Mouse (Mus musculus): ENCODE results near the gene Hdac9. TPM values are rescaled to one million over a fixed set of nuclear protein-coding genes. Genes with fewer than 3 reads are reported as not detected.

The Hdac9 gene
- polyA plus RNA-seq, 1 experiment from 2014 or later = 3.2 TPM

DNA sequence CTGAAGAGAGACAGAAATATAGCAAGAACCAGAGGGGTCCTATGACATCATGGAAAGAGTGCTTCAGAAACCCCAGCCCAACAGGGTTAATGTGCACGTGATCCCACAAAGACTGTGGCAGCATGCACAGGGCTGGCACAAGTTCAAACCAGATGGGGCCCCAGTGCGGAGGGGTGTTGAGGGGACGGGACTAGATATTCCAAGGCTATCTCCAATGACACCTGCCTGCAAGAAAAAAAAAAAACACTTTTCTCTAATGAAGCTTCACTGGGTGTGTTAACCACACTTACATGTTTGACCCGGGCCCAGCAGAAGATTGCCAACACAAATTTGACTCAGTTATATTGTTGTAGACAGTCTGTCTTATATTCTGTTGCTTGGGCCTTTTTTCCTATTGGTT is 28.2 kb downstream of the Hdac9 start:
- ATAC-seq = no peak
- Histone ChIP-seq H3K4me2 (ENCODE audit: low read depth, low read length) (no peak overlapping the region), H3K4me3 (ENCODE audit: low read length) (no peak overlapping the region), H3K27me3 (replicated peaks; ENCODE audit: control insufficient read depth, insufficient read depth, low read length) (no peaks in the 10 kb centered on the region), H3K36me3 (ENCODE audit: control insufficient read depth, insufficient read depth, low read length) (no peaks in the 10 kb centered on the region), H3K9me3 (ENCODE audit: control insufficient read depth, low read length) (no peaks in the 10 kb centered on the region), H3K4me1 (ENCODE audit: control insufficient read depth, insufficient read depth, low read length) (no peaks in the 10 kb centered on the region), H3K27ac (ENCODE audit: low read length) (no peak overlapping the region), H3K9ac (ENCODE audit: low read depth, low read length) (no peak overlapping the region)
- 86% methylated on average over 4 of the region's 4 CpGs for WGBS

DNA sequence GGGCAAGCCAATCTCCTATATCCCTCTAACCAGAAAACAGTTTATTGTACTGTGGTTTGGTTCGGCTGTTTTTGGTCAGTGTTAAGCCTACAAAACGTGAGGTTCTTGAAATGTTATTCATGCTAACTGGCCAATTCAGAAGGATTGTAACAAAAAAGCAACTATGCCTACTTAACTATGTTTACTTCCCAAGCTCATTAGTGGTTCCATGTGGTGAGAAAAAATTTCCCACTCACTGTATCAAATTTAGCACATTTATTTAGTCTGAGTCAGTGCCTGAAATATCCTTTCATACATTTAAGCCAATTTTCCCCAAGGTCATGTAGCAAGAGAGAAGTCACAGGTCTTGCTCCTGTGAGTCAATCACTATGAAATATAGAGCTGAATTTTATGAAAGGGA is 42.0 kb downstream of the Hdac9 start:
- Histone ChIP-seq H3K4me2 (ENCODE audit: low read depth, low read length) (no peak overlapping the region), H3K27me3 (replicated peaks; ENCODE audit: control insufficient read depth, insufficient read depth, low read length) (no peaks in the 10 kb centered on the region), H3K36me3 (ENCODE audit: control insufficient read depth, insufficient read depth, low read length) (no peaks in the 10 kb centered on the region), H3K4me3 (ENCODE audit: low read length) (no peak overlapping the region), H3K4me1 (ENCODE audit: control insufficient read depth, insufficient read depth, low read length) (no peaks in the 10 kb centered on the region), H3K9ac (ENCODE audit: low read depth, low read length) (no peak overlapping the region), H3K27ac (ENCODE audit: low read length) (no peak overlapping the region), H3K9me3 (ENCODE audit: control insufficient read depth, low read length) (no peaks in the 10 kb centered on the region)
- no peak for ATAC-seq
- WGBS = 80% methylated on average over 2 of the region's 2 CpGs

DNA sequence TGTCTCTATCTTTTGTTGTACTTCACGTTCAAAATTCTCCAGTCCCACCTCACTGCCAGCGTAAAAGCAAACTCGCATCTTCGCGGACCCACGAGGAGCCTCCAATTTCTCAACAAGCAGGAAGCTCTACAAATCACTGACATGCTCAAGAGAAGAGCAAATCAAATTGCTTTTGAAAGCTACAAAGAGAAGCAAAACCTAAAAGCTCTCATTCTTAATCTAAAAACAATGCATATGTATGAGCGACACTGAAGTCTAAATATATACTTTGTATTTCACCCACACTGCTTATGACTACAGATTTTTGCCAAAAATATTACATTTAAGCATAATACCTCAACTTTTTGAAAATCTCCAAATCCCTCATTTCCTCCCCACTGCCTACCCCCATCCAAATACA is 45.9 kb downstream of the Hdac9 start:
- Histone ChIP-seq H3K9ac (ENCODE audit: low read depth, low read length) (no peak overlapping the region), H3K27ac (ENCODE audit: low read length) (no peak overlapping the region), H3K36me3 (ENCODE audit: control insufficient read depth, insufficient read depth, low read length) (no peaks in the 10 kb centered on the region), H3K27me3 (replicated peaks; ENCODE audit: control insufficient read depth, insufficient read depth, low read length) (no peaks in the 10 kb centered on the region), H3K4me3 (ENCODE audit: low read length) (no peak overlapping the region), H3K9me3 (ENCODE audit: control insufficient read depth, low read length) (no peaks in the 10 kb centered on the region), H3K4me2 (ENCODE audit: low read depth, low read length) (no peak overlapping the region), H3K4me1 (ENCODE audit: control insufficient read depth, insufficient read depth, low read length) (no peaks in the 10 kb centered on the region)
- 66% methylated on average over 7 of the region's 7 CpGs for WGBS
- no peak for ATAC-seq

DNA sequence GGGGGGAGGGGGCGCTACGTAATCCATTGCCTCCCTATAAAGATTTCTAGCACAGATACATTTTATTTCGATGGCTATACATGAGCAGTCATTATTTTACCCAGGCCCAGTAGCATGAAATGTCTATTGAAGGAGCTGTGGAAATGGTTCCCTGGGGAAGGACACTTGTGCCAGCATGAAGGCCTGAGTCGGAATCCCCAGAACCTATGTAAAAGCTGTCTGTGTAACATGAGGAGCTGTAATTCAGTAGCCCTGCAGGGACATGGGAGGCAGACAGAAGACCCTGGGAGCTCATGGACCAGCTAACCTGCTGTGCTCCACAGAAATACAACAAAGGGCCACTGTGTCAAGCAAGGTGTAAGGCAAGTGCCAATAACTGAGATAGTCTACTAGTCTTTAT is 75.7 kb downstream of the Hdac9 start:
- no peaks in the 10 kb centered on the region for H3K4me1 ChIP-seq (ENCODE audit: control insufficient read depth, insufficient read depth, low read length)

DNA sequence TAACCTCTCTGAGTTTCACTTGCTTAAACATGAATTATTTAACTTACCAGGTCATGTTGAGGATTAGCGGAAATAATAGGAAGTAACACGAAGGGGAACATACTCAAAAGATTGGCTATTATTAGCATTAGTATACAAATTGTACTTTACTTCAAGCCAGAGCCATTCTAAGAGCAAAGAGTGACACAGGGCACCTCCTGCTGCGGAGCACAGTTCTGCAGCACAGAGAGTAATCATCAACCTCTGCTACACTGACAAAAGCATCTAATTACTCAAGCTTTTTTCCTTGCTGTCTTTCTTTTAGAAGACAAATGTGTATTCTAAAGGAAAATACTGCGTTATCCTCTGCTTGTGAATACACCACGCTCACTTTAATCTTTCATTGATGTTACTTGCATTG is 79.6 kb downstream of the Hdac9 start:
- Histone ChIP-seq H3K36me3 (ENCODE audit: control insufficient read depth, insufficient read depth, low read length) (no peaks in the 10 kb centered on the region), H3K4me2 (ENCODE audit: low read depth, low read length) (no peak overlapping the region), H3K4me3 (ENCODE audit: low read length) (no peak overlapping the region), H3K9me3 (ENCODE audit: control insufficient read depth, low read length) (no peaks in the 10 kb centered on the region), H3K4me1 (ENCODE audit: control insufficient read depth, insufficient read depth, low read length) (no peaks in the 10 kb centered on the region), H3K9ac (ENCODE audit: low read depth, low read length) (no peak overlapping the region), H3K27ac (ENCODE audit: low read length) (no peak overlapping the region), H3K27me3 (replicated peaks; ENCODE audit: control insufficient read depth, insufficient read depth, low read length) (no peaks in the 10 kb centered on the region)
- 52% methylated on average over 5 of the region's 5 CpGs for WGBS
- no peak for ATAC-seq

More for the DNA sequence above, 75.7 kb downstream of the Hdac9 start:
- H3K4me3 ChIP-seq (ENCODE audit: low read length) = no peak overlapping the region
- no peaks in the 10 kb centered on the region for H3K27me3 ChIP-seq (replicated peaks; ENCODE audit: control insufficient read depth, insufficient read depth, low read length)
- no peak for ATAC-seq
- H3K9ac ChIP-seq (ENCODE audit: low read depth, low read length) = no peak overlapping the region
- no peaks in the 10 kb centered on the region for H3K9me3 ChIP-seq (ENCODE audit: control insufficient read depth, low read length)
- H3K36me3 ChIP-seq (ENCODE audit: control insufficient read depth, insufficient read depth, low read length) = no peaks in the 10 kb centered on the region
- H3K27ac ChIP-seq (ENCODE audit: low read length) = no peak overlapping the region
- WGBS = 83% methylated on average over 4 of the region's 4 CpGs
- no peak overlapping the region for H3K4me2 ChIP-seq (ENCODE audit: low read depth, low read length)

DNA sequence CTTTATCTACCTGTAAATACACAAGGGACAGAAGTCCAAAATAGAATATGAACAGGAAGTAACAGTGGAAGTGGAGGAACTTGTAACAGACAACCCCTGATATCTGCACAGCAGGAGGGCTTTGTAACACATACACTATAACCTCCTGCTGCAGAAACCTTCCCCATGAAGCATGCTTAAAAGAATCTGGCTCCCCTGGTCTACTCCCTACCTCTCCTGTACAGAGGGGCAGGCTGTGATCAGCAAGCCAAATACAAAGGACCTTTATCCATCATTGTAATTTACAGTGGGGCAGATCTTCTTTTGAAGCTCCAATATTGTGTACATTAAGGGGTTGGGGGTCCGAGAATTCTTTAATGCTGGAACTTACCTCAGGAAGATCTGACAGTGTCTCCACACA is 80.0 kb downstream of the Hdac9 start:
- no peaks in the 10 kb centered on the region for H3K9me3 ChIP-seq (ENCODE audit: control insufficient read depth, low read length)
- H3K4me3 ChIP-seq (ENCODE audit: low read length) = no peak overlapping the region
- H3K27me3 ChIP-seq (replicated peaks; ENCODE audit: control insufficient read depth, insufficient read depth, low read length) = no peaks in the 10 kb centered on the region
- WGBS = 52% methylated on average over 1 of the region's 1 CpGs
- no peak overlapping the region for H3K4me2 ChIP-seq (ENCODE audit: low read depth, low read length)
- no peaks in the 10 kb centered on the region for H3K36me3 ChIP-seq (ENCODE audit: control insufficient read depth, insufficient read depth, low read length)
- no peaks in the 10 kb centered on the region for H3K4me1 ChIP-seq (ENCODE audit: control insufficient read depth, insufficient read depth, low read length)
- H3K27ac ChIP-seq (ENCODE audit: low read length) = no peak overlapping the region
- ATAC-seq = no peak
- no peak overlapping the region for H3K9ac ChIP-seq (ENCODE audit: low read depth, low read length)

DNA sequence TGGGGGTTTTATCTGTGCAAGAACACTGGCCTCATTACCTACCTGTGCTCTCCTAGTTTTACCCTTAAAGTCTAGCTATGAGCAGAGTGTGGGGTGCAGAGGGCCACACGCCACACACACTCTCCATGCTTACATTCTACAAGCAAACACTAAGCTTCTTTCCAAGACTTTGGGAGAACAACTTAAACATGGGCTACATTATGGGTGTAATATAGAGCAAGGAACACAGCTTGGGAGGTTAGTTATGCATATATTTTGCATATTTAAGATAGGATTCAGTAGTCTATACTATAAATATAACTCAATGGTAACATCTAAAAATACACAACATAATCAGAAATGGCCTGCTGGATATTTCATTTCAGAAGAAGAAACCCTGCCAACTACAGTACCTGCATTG is 80.8 kb downstream of the Hdac9 start:
- no peak for ATAC-seq
- WGBS = 85% methylated on average over 1 of the region's 1 CpGs
- no peak overlapping the region for H3K9ac ChIP-seq (ENCODE audit: low read depth, low read length)

DNA sequence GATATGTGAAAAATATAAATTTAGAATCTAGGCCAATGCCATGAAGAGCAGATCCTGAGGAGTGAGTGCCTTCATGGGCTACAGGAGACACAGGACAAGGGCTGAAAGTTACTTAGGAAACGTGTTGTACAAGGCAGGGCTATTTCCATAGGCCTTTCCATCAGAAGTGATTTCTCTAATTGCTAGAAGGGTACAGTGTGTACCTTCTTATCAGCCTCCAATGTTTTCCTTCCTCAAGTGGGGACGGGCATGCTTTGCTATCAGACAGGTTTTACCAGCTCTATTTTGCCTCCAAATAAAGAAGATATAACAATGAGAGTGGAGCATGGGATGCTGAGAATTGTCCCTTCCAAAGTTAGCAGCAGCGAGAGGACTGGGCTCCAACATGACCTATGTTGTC is 81.4 kb downstream of the Hdac9 start:
- ATAC-seq = no peak
- Histone ChIP-seq H3K27ac (ENCODE audit: low read length) (no peak overlapping the region), H3K27me3 (replicated peaks; ENCODE audit: control insufficient read depth, insufficient read depth, low read length) (no peaks in the 10 kb centered on the region), H3K9ac (ENCODE audit: low read depth, low read length) (no peak overlapping the region), H3K36me3 (ENCODE audit: control insufficient read depth, insufficient read depth, low read length) (no peaks in the 10 kb centered on the region), H3K4me1 (ENCODE audit: control insufficient read depth, insufficient read depth, low read length) (no peaks in the 10 kb centered on the region), H3K9me3 (ENCODE audit: control insufficient read depth, low read length) (no peaks in the 10 kb centered on the region), H3K4me2 (ENCODE audit: low read depth, low read length) (no peak overlapping the region), H3K4me3 (ENCODE audit: low read length) (no peak overlapping the region)
- WGBS = 69% methylated on average over 3 of the region's 3 CpGs

More for the DNA sequence above, 80.8 kb downstream of the Hdac9 start:
- H3K9me3 ChIP-seq (ENCODE audit: control insufficient read depth, low read length) = no peaks in the 10 kb centered on the region
- H3K4me2 ChIP-seq (ENCODE audit: low read depth, low read length) = no peak overlapping the region
- no peak overlapping the region for H3K27ac ChIP-seq (ENCODE audit: low read length)
- no peak overlapping the region for H3K4me3 ChIP-seq (ENCODE audit: low read length)
- no peaks in the 10 kb centered on the region for H3K4me1 ChIP-seq (ENCODE audit: control insufficient read depth, insufficient read depth, low read length)
- no peaks in the 10 kb centered on the region for H3K36me3 ChIP-seq (ENCODE audit: control insufficient read depth, insufficient read depth, low read length)
- no peaks in the 10 kb centered on the region for H3K27me3 ChIP-seq (replicated peaks; ENCODE audit: control insufficient read depth, insufficient read depth, low read length)

DNA sequence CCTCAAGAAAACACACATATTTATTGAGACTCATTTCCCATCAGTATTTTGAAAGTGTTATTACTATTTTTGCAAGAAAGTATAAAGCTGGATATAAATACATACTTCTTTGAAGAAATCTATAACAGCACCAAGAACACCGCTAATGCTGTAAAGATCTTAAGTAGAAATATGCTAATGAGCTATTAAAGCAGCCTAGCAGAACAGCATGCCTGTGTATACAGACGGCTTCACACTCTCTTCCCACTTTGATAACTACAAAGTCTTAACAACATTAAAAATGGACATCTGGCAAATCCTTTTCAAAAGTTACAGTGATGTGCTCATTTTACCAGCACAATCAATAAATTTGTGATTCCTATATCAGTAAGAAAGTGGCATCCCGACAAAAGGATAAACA is 88.2 kb downstream of the Hdac9 start:
- Histone ChIP-seq H3K27me3 (replicated peaks; ENCODE audit: control insufficient read depth, insufficient read depth, low read length) (no peaks in the 10 kb centered on the region), H3K27ac (ENCODE audit: low read length) (no peak overlapping the region), H3K9ac (ENCODE audit: low read depth, low read length) (no peak overlapping the region), H3K4me1 (ENCODE audit: control insufficient read depth, insufficient read depth, low read length) (no peaks in the 10 kb centered on the region), H3K4me3 (ENCODE audit: low read length) (no peak overlapping the region), H3K9me3 (ENCODE audit: control insufficient read depth, low read length) (no peaks in the 10 kb centered on the region), H3K4me2 (ENCODE audit: low read depth, low read length) (no peak overlapping the region), H3K36me3 (ENCODE audit: control insufficient read depth, insufficient read depth, low read length) (no peaks in the 10 kb centered on the region)
- WGBS = 80% methylated on average over 3 of the region's 3 CpGs
- ATAC-seq = no peak

DNA sequence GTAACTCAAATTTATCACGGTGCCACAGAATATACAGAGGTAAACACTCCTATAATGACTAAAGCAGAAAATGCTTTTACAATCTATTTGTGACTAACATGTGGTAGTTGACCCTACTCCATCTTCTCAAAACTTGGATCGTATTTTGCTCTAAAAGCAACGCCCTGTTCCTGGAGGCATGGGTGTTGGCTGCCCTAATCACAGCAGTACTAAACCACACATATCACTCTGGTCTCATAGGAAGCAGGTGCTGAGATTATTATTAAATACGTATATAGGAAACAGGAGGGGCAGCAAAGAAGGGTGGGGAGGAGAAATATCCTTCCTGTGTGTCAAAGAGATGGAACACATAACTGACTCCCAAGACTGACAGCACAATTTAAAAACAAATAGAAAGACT is 90.0 kb downstream of the Hdac9 start:
- no peak overlapping the region for H3K4me2 ChIP-seq (ENCODE audit: low read depth, low read length)
- no peaks in the 10 kb centered on the region for H3K27me3 ChIP-seq (replicated peaks; ENCODE audit: control insufficient read depth, insufficient read depth, low read length)
- ATAC-seq = no peak
- no peaks in the 10 kb centered on the region for H3K9me3 ChIP-seq (ENCODE audit: control insufficient read depth, low read length)
- WGBS = 74% methylated on average over 4 of the region's 4 CpGs
- no peak overlapping the region for H3K9ac ChIP-seq (ENCODE audit: low read depth, low read length)
- H3K4me3 ChIP-seq (ENCODE audit: low read length) = no peak overlapping the region
- no peaks in the 10 kb centered on the region for H3K36me3 ChIP-seq (ENCODE audit: control insufficient read depth, insufficient read depth, low read length)
- H3K4me1 ChIP-seq (ENCODE audit: control insufficient read depth, insufficient read depth, low read length) = no peaks in the 10 kb centered on the region
- H3K27ac ChIP-seq (ENCODE audit: low read length) = no peak overlapping the region

Measured in intestine, embryonic 16.5 days (tissue).